Mouse (Mus musculus) layer of hippocampus, adult 2 months (tissue): ENCODE data around the gene Blvra. TPM values are rescaled to one million over a fixed set of nuclear protein-coding genes. Genes with fewer than 3 reads are reported as not detected.

ENCODE experiments used
- DNase-seq, 2 experiments: peaks; one replicate each; pipeline ENCODE4 v3.0.0; 2022; ENCODE audit warnings: low spot score in 2 of 2
- H3K27ac ChIP-seq: fragments of 200-600 bp; 2 replicates; pipeline ENCODE4 v1.8.1; 2022
- H3K4me3 ChIP-seq: fragments of 200-600 bp; 2 replicates; pipeline ENCODE4 v1.8.1; 2022; ENCODE audit warnings: mild to moderate bottlenecking
- CTCF ChIP-seq: fragments of 200-600 bp; conservative IDR thresholded peaks from 2 replicates; pipeline ENCODE4 v1.8.1; 2022; ENCODE audit warnings: antibody characterized with exemption, mild to moderate bottlenecking, moderate library complexity
- microRNA-seq, 2 experiments: library from miRNA; unstranded; fragments of <30 nt; microRNA quantifications; one replicate each; pipeline ENCODE4 v1.2.0; 2021
- total RNA-seq, 2 experiments: library from RNA; stranded (reverse); gene quantifications; 2 replicates each; pipeline ENCODE4 v1.2.3; 2021

The Blvra gene
- total RNA-seq, 2 experiments from 2014 or later: 17.3 to 20.2 TPM

- Histone ChIP-seq H3K4me3 (no peak overlapping the region), H3K27ac (no peak overlapping the region)
- TF ChIP-seq CTCF: peak; percentile 42
- no peak for DNase-seq
These were observed 69.1 kb downstream of the Blvra start for GRCm38 (mm10) chr2:127139605-127140004.

- DNase-seq: peak in 1 of 2 experiments; percentile 30
- Histone ChIP-seq H3K4me3 (no peak overlapping the region), H3K27ac (no peak overlapping the region)
- TF ChIP-seq CTCF: no peak
These were observed 69.5 kb downstream of the Blvra start for GRCm38 (mm10) chr2:127140011-127140410.

- Histone ChIP-seq H3K4me3 (no peak overlapping the region), H3K27ac (no peak overlapping the region)
- DNase-seq: no peak
- TF ChIP-seq CTCF: no peak
These were observed 71.6 kb downstream of the Blvra start for GRCm38 (mm10) chr2:127142031-127142430.

GRCm38 (mm10) chr2:127142577-127143157, 72.2 kb downstream of the Blvra start:
- DNase-seq: no peak
- no peak for TF ChIP-seq CTCF
- Histone ChIP-seq H3K4me3 (peak overlapping the region; percentile 68), H3K27ac (peak overlapping the region; percentile 53; the same call in 1 of the 2 replicates)

GRCm38 (mm10) chr2:127143158-127144063, 72.9 kb downstream of the Blvra start, which contains the start of gene Itpripl1:
Itpripl1 (minus strand) TSS chr2:127143442.
- TF ChIP-seq CTCF: no peak
- peak; percentile 22 to 26 for DNase-seq
- Histone ChIP-seq H3K4me3 (peak within 1 kb of the TSS; percentile 68), H3K27ac (peak within 1 kb of the TSS; percentile 53; the same call in 1 of the 2 replicates)

- no peak for TF ChIP-seq CTCF
- Histone ChIP-seq H3K27ac (no peak overlapping the region), H3K4me3 (no peak overlapping the region)
- DNase-seq: no peak
These were observed 75.2 kb downstream of the Blvra start for GRCm38 (mm10) chr2:127145699-127146098.

Small RNA genes within 50 kb of the gene (microRNA-seq; reads per million reads assigned to microRNA genes)
- 0 reads per million in 2 experiments for gene Gm24081

Other genes with a start within 250 kb of the Blvra start
- gene Trpm7, start 194.4 kb upstream of the Blvra start, total RNA-seq: 10 to 100 TPM; 40.6 to 52.0 TPM
- 10 to 100 TPM; 28.5 to 29.1 TPM for gene Sppl2a, start 137.4 kb upstream of the Blvra start, total RNA-seq
- 10 to 100 TPM; 12.3 to 13.1 TPM for gene Ap4e1, start 61.9 kb upstream of the Blvra start, total RNA-seq
- 1 to 10 TPM; 1.3 to 1.6 TPM for gene Ncaph, start 63.3 kb downstream of the Blvra start, total RNA-seq
- gene Itpripl1, start 72.8 kb downstream of the Blvra start, total RNA-seq: 1 to 10 TPM; 2.6 TPM
- 1 to 10 TPM in 1 of 2 experiments, under 1 TPM in 1; 0.91 to 1.1 TPM for gene 1810024B03Rik, start 137.6 kb downstream of the Blvra start, total RNA-seq
- 10 to 100 TPM; 94.9 to 95.2 TPM for gene Snrnp200, start 137.7 kb downstream of the Blvra start, total RNA-seq
- 10 to 100 TPM; 76.1 to 85.1 TPM for gene Ciao1, start 177.2 kb downstream of the Blvra start, total RNA-seq
- gene Tmem127, start 177.2 kb downstream of the Blvra start, total RNA-seq: 10 to 100 TPM; 67.5 to 78.5 TPM
- gene Stard7, start 199.6 kb downstream of the Blvra start, total RNA-seq: 100 to 1,000 TPM; 112 to 117 TPM